Mouse (Mus musculus) erythroblast, embryonic 14.5 days (primary cell): ENCODE results near the gene Pnma1. TPM values are rescaled to one million over a fixed set of nuclear protein-coding genes. Genes with fewer than 3 reads are reported as not detected.
A peak's percentile ranks its signal among the peaks of the same experiment; 100 is the strongest.

ENCODE experiments used
- H3K27me3 ChIP-seq: 2 replicates; pipeline ENCODE4 v1.6.1; 2012; ENCODE audit warnings: inconsistent platforms; ENCODE audit not compliant: control insufficient read depth
- H3K36me3 ChIP-seq: 2 replicates; pipeline ENCODE4 v1.6.1; 2012; ENCODE audit warnings: mild to moderate bottlenecking, inconsistent platforms; ENCODE audit not compliant: control insufficient read depth
- H3K4me1 ChIP-seq: 2 replicates; pipeline ENCODE4 v1.6.1; 2012; ENCODE audit warnings: inconsistent platforms; ENCODE audit not compliant: control insufficient read depth
- H3K4me3 ChIP-seq: replicated peaks from 2 replicates; pipeline ENCODE3; 2012; ENCODE audit warnings: moderate library complexity, mild to moderate bottlenecking, inconsistent platforms
- H3K9me3 ChIP-seq: 2 replicates; pipeline ENCODE4 v1.6.1; 2012; ENCODE audit warnings: low read length, inconsistent platforms, mixed read lengths; ENCODE audit not compliant: control insufficient read depth
- GATA1 ChIP-seq: IDR thresholded peaks from 2 replicates; pipeline ENCODE4 v1.6.1; 2012; ENCODE audit warnings: low read length, inconsistent platforms, mixed read lengths
- TAL1 ChIP-seq: IDR thresholded peaks from 3 replicates; pipeline ENCODE4 v1.6.1; 2012; ENCODE audit warnings: low read length, inconsistent platforms, mixed read lengths
- polyA plus RNA-seq: library from polyadenylated mRNA; stranded (reverse); fragments of >175 nt; gene quantifications from 2 replicates; pipeline ENCODE4 v1.2.3, GENCODE M21; 2012

The Pnma1 gene
- polyA plus RNA-seq, 1 experiment, result 0.03 TPM

GRCm38 (mm10) chr12:84173309-84173915, 25.1 kb upstream of the Pnma1 start:
- no peak for TF ChIP-seq TAL1
- TF ChIP-seq GATA1, result no peak
- Histone ChIP-seq H3K4me3 (no peak overlapping the region), H3K27me3 (no peaks in the 10 kb centered on the region), H3K36me3 (peaks cover 80% of the 10 kb centered on the region), H3K9me3 (no peaks in the 10 kb centered on the region), H3K4me1 (peaks cover 72% of the 10 kb centered on the region)

- H3K27me3 ChIP-seq, result no peaks in the 10 kb centered on the region
- H3K4me1 ChIP-seq, result peaks cover 69% of the 10 kb centered on the region
- H3K9me3 ChIP-seq, result no peaks in the 10 kb centered on the region
- no peak for TF ChIP-seq GATA1
- TF ChIP-seq TAL1, result no peak
- peaks cover 78% of the 10 kb centered on the region for H3K36me3 ChIP-seq
- H3K4me3 ChIP-seq, result no peak overlapping the region
These were observed 24.6 kb upstream of the Pnma1 start for GRCm38 (mm10) chr12:84172862-84173261.

DNA sequence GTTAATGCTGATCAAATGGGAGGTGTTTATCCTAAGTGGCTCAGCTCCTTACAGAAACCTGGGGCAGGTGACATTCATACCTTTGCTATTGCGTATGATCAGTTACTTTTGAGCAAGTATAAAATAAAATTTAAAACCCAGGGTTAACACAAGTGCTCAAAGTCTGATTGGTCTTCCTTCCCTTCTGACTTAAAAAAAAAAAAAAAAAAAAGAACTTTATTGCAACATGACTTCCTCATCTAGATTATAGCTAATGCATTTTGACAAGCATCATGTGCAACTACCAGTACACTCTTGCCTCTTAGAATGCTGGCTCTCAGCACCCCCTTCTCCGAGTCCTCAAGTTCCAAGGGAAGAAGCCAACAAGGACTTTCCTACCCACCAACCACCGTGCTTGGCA, 23.9 kb upstream of the Pnma1 start:
- Histone ChIP-seq H3K36me3 (peaks cover 79% of the 10 kb centered on the region), H3K4me3 (no peak overlapping the region), H3K4me1 (peaks cover 66% of the 10 kb centered on the region), H3K27me3 (no peaks in the 10 kb centered on the region), H3K9me3 (no peaks in the 10 kb centered on the region)
- TF ChIP-seq TAL1 (no peak), GATA1 (no peak)

GRCm38 (mm10) chr12:84170610-84171009, 22.3 kb upstream of the Pnma1 start:
- H3K4me3 ChIP-seq, result no peak overlapping the region
- TF ChIP-seq TAL1 (no peak), GATA1 (no peak)
- H3K9me3 ChIP-seq, result no peaks in the 10 kb centered on the region
- H3K36me3 ChIP-seq, result peaks cover 91% of the 10 kb centered on the region
- H3K4me1 ChIP-seq, result peaks cover 60% of the 10 kb centered on the region
- H3K27me3 ChIP-seq, result no peaks in the 10 kb centered on the region

GRCm38 (mm10) chr12:84165631-84166373, 17.5 kb upstream of the Pnma1 start:
- Histone ChIP-seq H3K4me3 (no peak overlapping the region), H3K27me3 (no peaks in the 10 kb centered on the region), H3K9me3 (no peaks in the 10 kb centered on the region), H3K4me1 (peaks cover 57% of the 10 kb centered on the region), H3K36me3 (peaks cover 96% of the 10 kb centered on the region)
- no peak for TF ChIP-seq GATA1
- no peak for TF ChIP-seq TAL1

GRCm38 (mm10) chr12:84163586-84164110, 15.4 kb upstream of the Pnma1 start:
- TF ChIP-seq TAL1 (no peak), GATA1 (no peak)
- Histone ChIP-seq H3K4me3 (no peak overlapping the region), H3K9me3 (no peaks in the 10 kb centered on the region), H3K27me3 (no peaks in the 10 kb centered on the region), H3K4me1 (peaks cover 67% of the 10 kb centered on the region), H3K36me3 (peaks cover 97% of the 10 kb centered on the region)

DNA sequence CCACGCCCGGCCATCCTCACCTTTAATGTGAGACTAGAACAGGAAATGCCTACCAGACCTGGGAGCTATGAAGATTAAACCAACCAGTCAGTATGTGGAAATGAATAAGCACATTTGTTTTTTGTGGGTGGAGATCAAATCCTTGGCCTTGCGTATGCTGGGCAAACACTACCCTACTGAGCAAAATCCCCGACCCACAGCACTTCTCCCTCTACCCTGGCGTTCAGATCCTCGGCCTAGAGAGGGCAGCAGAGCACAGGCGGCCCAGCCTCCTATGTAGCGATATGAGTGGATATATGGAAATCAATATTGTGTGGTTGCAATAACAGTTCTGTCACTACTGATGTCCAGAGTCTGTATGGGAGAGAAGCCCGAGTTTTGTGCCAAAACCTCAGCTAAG, 14.8 kb upstream of the Pnma1 start:
- TF ChIP-seq GATA1, result no peak
- TF ChIP-seq TAL1, result no peak
- Histone ChIP-seq H3K9me3 (no peaks in the 10 kb centered on the region), H3K27me3 (no peaks in the 10 kb centered on the region), H3K36me3 (peaks cover 97% of the 10 kb centered on the region), H3K4me1 (peaks cover 63% of the 10 kb centered on the region), H3K4me3 (no peak overlapping the region)

DNA sequence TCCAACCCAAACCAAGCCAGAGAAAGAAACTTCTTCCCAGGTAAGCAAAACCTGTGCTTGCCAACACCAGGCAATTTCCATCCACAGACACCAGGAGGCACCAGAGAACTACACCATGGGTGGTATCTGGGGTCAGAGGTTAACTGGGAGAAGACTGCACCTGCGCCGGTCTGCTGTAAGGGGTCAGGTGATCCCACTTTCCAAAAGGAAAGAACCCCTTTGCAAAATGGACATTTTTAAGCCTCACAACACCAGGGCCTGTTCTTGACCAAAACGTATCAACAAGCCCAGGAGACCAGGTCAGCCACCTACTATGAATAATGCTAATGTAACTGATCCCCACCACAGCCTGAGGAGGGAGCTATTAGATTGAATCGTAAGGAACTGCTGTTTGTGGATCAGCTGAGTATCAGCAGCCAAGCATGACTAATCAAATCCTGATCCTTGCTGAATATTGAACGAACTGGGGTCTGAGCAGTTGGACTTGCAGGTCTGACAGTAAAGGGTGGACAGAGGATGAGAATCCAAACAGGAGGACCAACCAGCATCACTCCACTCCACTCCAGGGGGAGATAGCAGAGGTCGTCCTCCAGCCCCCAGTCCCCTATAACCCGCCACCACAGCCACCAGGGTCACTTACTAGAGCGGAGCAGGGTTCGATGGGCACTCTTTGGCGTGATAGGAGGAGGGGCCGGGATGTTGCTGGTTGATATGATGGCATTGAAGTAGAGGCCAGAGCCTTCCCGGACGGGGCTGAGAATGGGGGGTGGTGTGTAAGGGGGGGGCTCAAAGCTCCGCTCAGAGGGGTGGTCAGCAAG, 13.5 kb upstream of the Pnma1 start:
- H3K9me3 ChIP-seq, result no peaks in the 10 kb centered on the region
- TF ChIP-seq TAL1, result no peak
- no peak for TF ChIP-seq GATA1
- H3K4me1 ChIP-seq, result peaks cover 57% of the 10 kb centered on the region
- H3K36me3 ChIP-seq, result peaks cover 99% of the 10 kb centered on the region
- no peaks in the 10 kb centered on the region for H3K27me3 ChIP-seq
- H3K4me3 ChIP-seq, result peak overlapping the region; percentile 14

GRCm38 (mm10) chr12:84161116-84161515, 12.8 kb upstream of the Pnma1 start:
- Histone ChIP-seq H3K4me3 (peak overlapping the region; percentile 14), H3K27me3 (no peaks in the 10 kb centered on the region), H3K9me3 (no peaks in the 10 kb centered on the region), H3K4me1 (peaks cover 52% of the 10 kb centered on the region), H3K36me3 (peaks cover 99% of the 10 kb centered on the region)
- TF ChIP-seq GATA1 (peak; percentile 65), TAL1 (no peak)
